Mouse (Mus musculus) kidney, embryonic 16.5 days (tissue): ENCODE measurements around the gene Lsm7. TPM values are rescaled to one million over a fixed set of nuclear protein-coding genes. Genes with fewer than 3 reads are reported as not detected.
A peak's percentile ranks its signal among the peaks of the same experiment; 100 is the strongest.

Source experiments
- ATAC-seq: fragments of 200-750 bp; cut with Nextera tagmentation; 2 replicates; pipeline ENCODE4 v1.8.0; 2017; ENCODE audit warnings: moderate TSS enrichment; ENCODE audit not compliant: low FRiP score, low TSS enrichment
- H3K27ac ChIP-seq: fragments of 300-500 bp; sonication (generic); 2 replicates; pipeline ENCODE4 v1.5.1; 2014; ENCODE audit warnings: low read length
- H3K27me3 ChIP-seq: fragments of 300-500 bp; sonication (generic); 2 replicates; pipeline ENCODE4 v1.6.1; 2014; ENCODE audit warnings: low read length, control low read depth, mixed read lengths; ENCODE audit not compliant: insufficient read depth
- H3K36me3 ChIP-seq: fragments of 300-500 bp; sonication (generic); 2 replicates; pipeline ENCODE4 v1.6.1; 2014; ENCODE audit warnings: low read length, control low read depth, mixed read lengths; ENCODE audit not compliant: insufficient read depth
- H3K4me1 ChIP-seq: fragments of 300-500 bp; sonication (generic); 2 replicates; pipeline ENCODE4 v1.6.1; 2014; ENCODE audit warnings: low read length, control low read depth, mixed read lengths; ENCODE audit not compliant: insufficient read depth
- H3K4me2 ChIP-seq: fragments of 300-500 bp; sonication (generic); replicated peaks from 2 replicates; pipeline ENCODE4 v1.6.1; 2014; ENCODE audit warnings: low read depth, low read length
- H3K4me3 ChIP-seq: fragments of 300-500 bp; sonication (generic); 2 replicates; pipeline ENCODE4 v1.5.1; 2014; ENCODE audit warnings: mild to moderate bottlenecking, low read length
- H3K9ac ChIP-seq: fragments of 300-500 bp; sonication (generic); replicated peaks from 2 replicates; pipeline ENCODE4 v1.6.1; 2014; ENCODE audit warnings: low read length
- H3K9me3 ChIP-seq: fragments of 300-500 bp; sonication (generic); 2 replicates; pipeline ENCODE4 v1.6.1; 2016; ENCODE audit warnings: low read length, control low read depth
- WGBS: fragments of 180-500 bp; shearing (Covaris S2); extraction: QIAGEN DNeasy Blood & Tissue Kit; methylation state at CpG from one replicate; pipeline ENCODE4 v1.1.7; 2014; 5-methylcytosine and 5-hydroxymethylcytosine counted together
- polyA plus RNA-seq: library from polyadenylated mRNA; unstranded; fragments of >200 nt; fragmentation: Nextera tagmentation; extraction: Ambion mirVana; gene quantifications from 2 replicates; pipeline ENCODE4 v1.2.1, GENCODE M21; 2015

Lsm7 gene
- 248 and 262 TPM in 2 replicates for polyA plus RNA-seq

- under 1% methylated on average over 81 of the region's 81 CpGs for WGBS
- H3K4me1 ChIP-seq, result peaks cover 22% of the 10 kb centered on the region
- peak within 1 kb of the TSS; percentile 34; the same call in 1 of the 2 replicates for H3K27ac ChIP-seq
- H3K27me3 ChIP-seq, result no peaks in the 10 kb centered on the region
- no peaks in the 10 kb centered on the region for H3K9me3 ChIP-seq
- ATAC-seq, result peak; percentile 84
- H3K4me2 ChIP-seq, result peak within 1 kb of the TSS; percentile 99
- H3K9ac ChIP-seq, result peak within 1 kb of the TSS; percentile 94
- peaks cover 21% of the 10 kb centered on the region; the same call in 1 of the 2 replicates for H3K36me3 ChIP-seq
- peak within 1 kb of the TSS; percentile 76 for H3K4me3 ChIP-seq
Observed at GRCm38 (mm10) chr10:80854913-80855748, at the start of gene Lsm7, which contains the start of gene Sppl2b. Lsm7 (minus strand) TSS chr10:80855209. Sppl2b (plus strand) TSS chr10:80855275.

GRCm38 (mm10) chr10:80904709-80905108 lies 49.7 kb upstream of the Lsm7 start:
- WGBS, result 83% methylated on average over 11 of the region's 11 CpGs
- H3K36me3 ChIP-seq, result peaks cover 61% of the 10 kb centered on the region
- H3K4me1 ChIP-seq, result peaks cover 2% of the 10 kb centered on the region
- no peak overlapping the region for H3K27ac ChIP-seq
- no peaks in the 10 kb centered on the region for H3K9me3 ChIP-seq
- H3K27me3 ChIP-seq, result no peaks in the 10 kb centered on the region
- no peak for ATAC-seq
- H3K4me3 ChIP-seq, result no peak overlapping the region
- no peak overlapping the region for H3K4me2 ChIP-seq
- H3K9ac ChIP-seq, result no peak overlapping the region

GRCm38 (mm10) chr10:80904004-80904693 lies 49.1 kb upstream of the Lsm7 start:
- H3K9ac ChIP-seq, result no peak overlapping the region
- no peaks in the 10 kb centered on the region for H3K9me3 ChIP-seq
- ATAC-seq, result no peak
- no peak overlapping the region for H3K27ac ChIP-seq
- H3K4me3 ChIP-seq, result no peak overlapping the region
- H3K4me1 ChIP-seq, result peaks cover 7% of the 10 kb centered on the region
- no peaks in the 10 kb centered on the region for H3K27me3 ChIP-seq
- 82% methylated on average over 28 of the region's 28 CpGs for WGBS
- H3K4me2 ChIP-seq, result no peak overlapping the region
- H3K36me3 ChIP-seq, result peaks cover 55% of the 10 kb centered on the region

- no peak overlapping the region for H3K9ac ChIP-seq
- H3K36me3 ChIP-seq, result peaks cover 54% of the 10 kb centered on the region
- 89% methylated on average over 10 of the region's 10 CpGs for WGBS
- no peak overlapping the region for H3K27ac ChIP-seq
- no peaks in the 10 kb centered on the region for H3K9me3 ChIP-seq
- ATAC-seq, result no peak
- peaks cover 7% of the 10 kb centered on the region for H3K4me1 ChIP-seq
- H3K4me3 ChIP-seq, result no peak overlapping the region
- H3K27me3 ChIP-seq, result no peaks in the 10 kb centered on the region
- H3K4me2 ChIP-seq, result no peak overlapping the region
Observed at GRCm38 (mm10) chr10:80903282-80903681, 48.3 kb upstream of the Lsm7 start.

GRCm38 (mm10) chr10:80902273-80902940 lies 47.4 kb upstream of the Lsm7 start:
- H3K27me3 ChIP-seq, result no peaks in the 10 kb centered on the region
- no peak overlapping the region for H3K4me2 ChIP-seq
- H3K9ac ChIP-seq, result no peak overlapping the region
- no peak overlapping the region for H3K4me3 ChIP-seq
- no peak overlapping the region for H3K27ac ChIP-seq
- peaks cover 11% of the 10 kb centered on the region for H3K4me1 ChIP-seq
- ATAC-seq, result no peak
- WGBS, result 88% methylated on average over 9 of the region's 9 CpGs
- H3K9me3 ChIP-seq, result no peaks in the 10 kb centered on the region
- peaks cover 46% of the 10 kb centered on the region for H3K36me3 ChIP-seq

DNA sequence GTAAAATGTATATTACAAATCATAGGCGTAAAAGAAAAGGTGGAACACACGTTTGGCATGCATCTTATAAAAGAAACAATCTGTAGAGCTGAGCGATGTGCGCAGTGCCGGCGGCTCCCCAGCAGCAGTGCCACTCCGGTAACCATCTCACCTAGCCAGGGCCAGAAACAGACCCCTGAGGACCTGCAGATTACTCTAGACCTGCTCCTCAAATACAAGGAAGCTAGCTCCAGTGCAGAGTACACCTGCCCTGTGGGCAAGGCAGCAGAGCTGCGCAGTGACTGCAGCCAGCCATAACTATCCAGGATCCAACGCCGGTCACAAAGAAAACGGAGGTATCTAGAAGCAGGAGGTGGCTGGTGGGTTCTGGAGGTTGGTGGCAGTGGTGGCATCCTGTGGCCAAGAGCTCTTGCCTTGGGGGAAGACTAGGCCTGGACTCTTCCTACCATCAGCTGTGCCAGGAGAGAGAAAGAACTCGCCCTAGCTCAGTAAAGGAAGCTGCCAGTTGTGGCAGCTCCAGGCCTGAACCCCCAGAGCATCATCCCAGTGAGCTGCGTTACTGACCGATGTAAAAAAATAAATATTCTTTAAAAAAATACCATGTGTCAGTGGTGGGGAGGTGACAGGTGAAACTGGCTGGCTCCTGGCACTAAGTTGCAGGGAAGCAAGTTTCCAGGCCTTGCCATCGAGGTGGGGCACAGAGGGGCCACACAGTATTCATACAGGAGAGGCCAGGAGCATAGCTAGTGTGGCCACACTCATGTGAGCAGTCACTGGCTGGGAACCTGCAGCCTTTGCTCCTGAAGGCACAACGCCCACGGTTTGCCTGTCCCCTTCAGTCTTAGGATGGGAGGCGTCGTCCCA lies 46.6 kb upstream of the Lsm7 start:
- Histone ChIP-seq H3K9me3 (no peaks in the 10 kb centered on the region), H3K36me3 (peaks cover 43% of the 10 kb centered on the region), H3K4me2 (peak overlapping the region; percentile 41), H3K4me1 (peaks cover 11% of the 10 kb centered on the region), H3K27me3 (no peaks in the 10 kb centered on the region), H3K4me3 (no peak overlapping the region; the same call in 1 of the 2 replicates), H3K27ac (peak overlapping the region; percentile 61), H3K9ac (peak overlapping the region; percentile 1)
- ATAC-seq, result no peak
- 88% methylated on average over 19 of the region's 19 CpGs for WGBS

DNA sequence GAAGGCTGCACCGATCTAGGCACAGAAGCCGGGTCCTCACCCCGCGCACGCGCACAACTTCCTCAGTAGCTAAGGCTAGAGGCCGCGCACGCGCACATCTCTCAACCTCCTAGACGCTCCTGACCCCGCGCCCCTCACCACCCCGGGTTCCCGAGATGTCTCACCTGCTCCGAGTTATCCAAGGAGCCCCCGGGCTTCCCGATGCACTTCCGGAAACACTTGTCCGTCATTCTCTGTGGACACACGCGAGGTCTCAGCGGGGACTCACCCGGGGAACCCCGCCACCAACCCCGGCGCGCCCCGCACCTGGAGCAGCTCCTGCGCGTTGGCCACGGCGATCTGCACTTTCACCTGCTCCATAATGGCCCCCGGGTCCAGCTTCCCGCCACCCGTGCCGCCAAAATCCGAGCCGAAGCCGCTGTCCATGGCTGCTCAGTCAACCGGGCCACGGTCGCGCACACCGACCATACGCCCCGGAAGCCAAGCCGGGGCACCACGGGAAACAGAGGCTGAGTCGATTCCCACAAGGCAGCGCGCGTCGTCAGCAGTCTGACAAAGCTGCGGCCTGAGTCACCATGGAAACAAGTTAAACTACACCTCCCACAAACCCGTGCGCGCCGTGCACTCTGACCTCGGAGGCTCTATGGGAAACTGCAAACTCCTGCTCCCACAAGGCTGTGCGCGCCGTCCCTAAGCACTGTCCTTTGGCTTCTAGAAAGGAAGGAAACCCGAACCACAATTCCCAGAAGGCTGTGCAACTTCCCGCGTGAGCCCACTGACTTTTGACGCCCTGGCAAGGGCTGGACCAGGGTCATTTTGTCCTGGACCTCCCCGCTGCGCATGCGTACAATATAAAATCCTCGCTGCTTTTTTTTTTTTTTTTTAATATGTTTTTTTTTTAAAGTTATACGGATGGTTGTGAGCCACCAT lies 45.6 kb upstream of the Lsm7 start, which contains the start of gene Timm13:
Gene Timm13 (minus strand): TSS at position 652 of the 930 bp plus-strand sequence.
- peak within 1 kb of the TSS; percentile 87 for H3K4me3 ChIP-seq
- peaks cover 32% of the 10 kb centered on the region for H3K36me3 ChIP-seq
- peak within 1 kb of the TSS; percentile 87 for H3K27ac ChIP-seq
- peak within 1 kb of the TSS; percentile 87 for H3K9ac ChIP-seq
- H3K4me1 ChIP-seq, result peaks cover 11% of the 10 kb centered on the region
- WGBS, result under 1% methylated on average over 72 of the region's 72 CpGs
- peak within 1 kb of the TSS; percentile 82 for H3K4me2 ChIP-seq
- ATAC-seq, result peak; percentile 95
- H3K27me3 ChIP-seq, result no peaks in the 10 kb centered on the region
- no peaks in the 10 kb centered on the region for H3K9me3 ChIP-seq

- Histone ChIP-seq H3K9me3 (no peaks in the 10 kb centered on the region), H3K4me3 (peak overlapping the region; percentile 87), H3K36me3 (peaks cover 25% of the 10 kb centered on the region), H3K9ac (peak overlapping the region; percentile 87), H3K27me3 (no peaks in the 10 kb centered on the region), H3K27ac (no peak overlapping the region; the same call in 1 of the 2 replicates), H3K4me1 (peaks cover 11% of the 10 kb centered on the region), H3K4me2 (peak overlapping the region; percentile 82)
- WGBS, result 7% methylated on average over 25 of the region's 25 CpGs
- no peak for ATAC-seq
Observed at GRCm38 (mm10) chr10:80899591-80900317, 44.7 kb upstream of the Lsm7 start.
